Mouse (Mus musculus) kidney, postnatal 14 days (tissue): ENCODE results near the gene Pfdn6.
A peak's percentile ranks its signal among the peaks of the same experiment; 100 is the strongest.
"Not testable (repeated sequence)": the region's sequence is repeated elsewhere in the genome, so short reads cannot be mapped to it uniquely, and the experiment has no call there.

Source experiments
- DNase-seq: peaks from one replicate; pipeline ENCODE4 v3.0.0; 2022; ENCODE audit warnings: mixed read lengths

The Pfdn6 gene

GRCm38 (mm10) chr17:33914969-33915391, 25.2 kb downstream of the Pfdn6 start:
- no peak for DNase-seq

GRCm38 (mm10) chr17:33913905-33914304, 26.2 kb downstream of the Pfdn6 start:
- DNase-seq = no peak

GRCm38 (mm10) chr17:33913264-33913663, 26.9 kb downstream of the Pfdn6 start:
- DNase-seq = no peak

GRCm38 (mm10) chr17:33911813-33912414, 28.2 kb downstream of the Pfdn6 start:
- DNase-seq = no peak

GRCm38 (mm10) chr17:33911052-33911812, 28.9 kb downstream of the Pfdn6 start:
- no peak for DNase-seq

GRCm38 (mm10) chr17:33910346-33911051, 29.6 kb downstream of the Pfdn6 start:
- DNase-seq = no peak

- DNase-seq = peak; percentile 57
Measured at GRCm38 (mm10) chr17:33909869-33910250, 30.3 kb downstream of the Pfdn6 start.

GRCm38 (mm10) chr17:33909077-33909868, 30.9 kb downstream of the Pfdn6 start, which contains the start of gene Daxx:
TSS of gene Daxx (plus strand) at chr17:33909414.
- DNase-seq = peak; percentile 100

GRCm38 (mm10) chr17:33908331-33909076, 31.6 kb downstream of the Pfdn6 start:
- DNase-seq = peak; percentile 61

GRCm38 (mm10) chr17:33904835-33905234, 35.3 kb downstream of the Pfdn6 start, which contains the start of gene Platr17:
TSS of gene Platr17 (plus strand) at chr17:33905135.
- DNase-seq = not testable (repeated sequence)

GRCm38 (mm10) chr17:33903911-33904651, 36.1 kb downstream of the Pfdn6 start:
- DNase-seq = not testable (repeated sequence)

GRCm38 (mm10) chr17:33902491-33902890, 37.7 kb downstream of the Pfdn6 start:
- DNase-seq = no peak

- no peak for DNase-seq
Measured at GRCm38 (mm10) chr17:33902079-33902478, 38.1 kb downstream of the Pfdn6 start.

- DNase-seq = no peak
Measured at GRCm38 (mm10) chr17:33901653-33902052, 38.5 kb downstream of the Pfdn6 start.

GRCm38 (mm10) chr17:33900989-33901314, 39.2 kb downstream of the Pfdn6 start:
- no peak for DNase-seq

- DNase-seq = no peak
Measured at GRCm38 (mm10) chr17:33900281-33900988, 39.7 kb downstream of the Pfdn6 start.

- DNase-seq = no peak
Measured at GRCm38 (mm10) chr17:33899642-33900041, 40.5 kb downstream of the Pfdn6 start.

GRCm38 (mm10) chr17:33898193-33898592, 42.0 kb downstream of the Pfdn6 start:
- DNase-seq = not testable (repeated sequence)

- DNase-seq = no peak
Measured at GRCm38 (mm10) chr17:33897114-33897794, 42.9 kb downstream of the Pfdn6 start.

- not testable (repeated sequence) for DNase-seq
Measured at GRCm38 (mm10) chr17:33893011-33893410, 47.1 kb downstream of the Pfdn6 start.
